ENCODE assay signal across 20 mouse cellular contexts in genomic region chr14:33358891-33359290, GRCm38 (mm10).
DNase-seq lines count a peak whose midpoint lies in the region; ATAC-seq and TF ChIP-seq lines count a peak whose summit lies in the region.
"Had no signal": no experiment of that assay in that cellular context is flagged by ENCODE, and none has a peak within 500 bp of the region (broad histone marks: within the 10 kb centered on the region; RNA-seq: fewer than 3 reads in every experiment).

No protein-coding gene starts in this region.

- peak; percentile 68 for DNase-seq in adrenal gland, adult 2 months
- no peak for DNase-seq in adrenal gland, adult 18-20 months (ENCODE audit: low spot score in 2 of 2)
- peak; percentile 28 for DNase-seq in lung, postnatal 10 days
- no peak for DNase-seq in lung, adult 18-20 months
- DNase-seq in kidney, postnatal 0 days (ENCODE audit: low spot score): no peak
- DNase-seq in MN1 (ENCODE audit: low spot score): no peak
- DNase-seq: cerebellum, postnatal 10 days; gastrocnemius, postnatal 14 days; liver, embryonic 13.5 days; right cerebral cortex, adult 18-20 months; thymus, postnatal 14 days had no signal

- no peaks in the 10 kb centered on the region for H3K36me3 ChIP-seq in kidney, postnatal 0 days (ENCODE audit: insufficient read depth, low read length)
- H3K36me3 ChIP-seq: embryonic facial prominence, embryonic 13.5 days; forebrain, embryonic 15.5 days; heart, embryonic 10.5 days; hindbrain, embryonic 12.5 days; limb, embryonic 13.5 days; liver, embryonic 13.5 days; lung, embryonic 15.5 days; midbrain, embryonic 13.5 days; neural tube, embryonic 13.5 days had no signal

- no peak overlapping the region for H3K4me3 ChIP-seq in kidney, postnatal 0 days (replicated peaks; ENCODE audit: low read depth, low read length)
- H3K4me3 ChIP-seq: embryonic facial prominence, embryonic 13.5 days; forebrain, embryonic 15.5 days; heart, embryonic 10.5 days; hindbrain, embryonic 12.5 days; limb, embryonic 13.5 days; liver, embryonic 13.5 days; lung, embryonic 15.5 days; midbrain, embryonic 13.5 days; neural tube, embryonic 13.5 days had no signal

- no peaks in the 10 kb centered on the region for H3K9me3 ChIP-seq in kidney, postnatal 0 days (replicated peaks; ENCODE audit: low read length)
- H3K9me3 ChIP-seq: embryonic facial prominence, embryonic 13.5 days; forebrain, embryonic 15.5 days; heart, embryonic 10.5 days; hindbrain, embryonic 12.5 days; limb, embryonic 13.5 days; liver, embryonic 13.5 days; lung, embryonic 15.5 days; midbrain, embryonic 13.5 days; neural tube, embryonic 13.5 days had no signal

- no peak overlapping the region for H3K27ac ChIP-seq in kidney, postnatal 0 days
- H3K27ac ChIP-seq: embryonic facial prominence, embryonic 13.5 days; forebrain, embryonic 15.5 days; heart, embryonic 10.5 days; hindbrain, embryonic 12.5 days; limb, embryonic 13.5 days; liver, embryonic 13.5 days; lung, embryonic 15.5 days; midbrain, embryonic 13.5 days; neural tube, embryonic 13.5 days had no signal

- WGBS in kidney, postnatal 0 days: 85% methylated on average over 8 of the region's 8 CpGs

- ATAC-seq in kidney, postnatal 0 days (replicated peaks; ENCODE audit: low FRiP score, low read depth): 0 out of 2 replicates have a peak, but pooled peaks have one; percentile 12
- ATAC-seq in cerebellum, adult (ENCODE audit: insufficient number of reproducible peaks, low FRiP score, low TSS enrichment): no peak
- ATAC-seq: forebrain, embryonic 15.5 days; midbrain, embryonic 13.5 days had no signal

- no peak for TF ChIP-seq CTCF in kidney, postnatal 0 days (IDR thresholded peaks at IDR 0.05; ENCODE audit: low read depth)

- no peaks in the 10 kb centered on the region for H3K27me3 ChIP-seq in kidney, postnatal 0 days (ENCODE audit: insufficient read depth, low read length)
- H3K27me3 ChIP-seq: forebrain, embryonic 15.5 days; hindbrain, embryonic 12.5 days; liver, embryonic 13.5 days; midbrain, embryonic 13.5 days; neural tube, embryonic 13.5 days had no signal

- H3K4me1 ChIP-seq in kidney, postnatal 0 days (replicated peaks; ENCODE audit: insufficient read depth, low read length): no peaks in the 10 kb centered on the region

- no peak overlapping the region for H3K9ac ChIP-seq in kidney, postnatal 0 days (ENCODE audit: low read depth, low read length)
- H3K9ac ChIP-seq: embryonic facial prominence, embryonic 13.5 days; forebrain, embryonic 15.5 days; hindbrain, embryonic 12.5 days; limb, embryonic 13.5 days; liver, embryonic 13.5 days; lung, embryonic 15.5 days; midbrain, embryonic 13.5 days; neural tube, embryonic 13.5 days had no signal

- H3K4me2 ChIP-seq in kidney, postnatal 0 days (ENCODE audit: low read length): no peak overlapping the region
- H3K4me2 ChIP-seq: embryonic facial prominence, embryonic 13.5 days; forebrain, embryonic 15.5 days; hindbrain, embryonic 12.5 days; limb, embryonic 13.5 days; liver, embryonic 13.5 days; lung, embryonic 15.5 days; midbrain, embryonic 13.5 days; neural tube, embryonic 13.5 days had no signal

Comparison
In these comparisons a context has a peak if more than half of its experiments do, and no peak if none do; other contexts are left out.
1. DNase-seq: peak in adrenal gland, adult 2 months (single experiment) and lung, postnatal 10 days (single experiment); none in adrenal gland, adult 18-20 months (0 of 2), lung, adult 18-20 months (0 of 2), kidney, postnatal 0 days (single experiment) and MN1 (single experiment).